Mouse (Mus musculus) kidney, adult 2 months (tissue): ENCODE measurements at regions not wholly inside any gene's neighbourhood (a gene's known extent, or its start where the extent isn't known, plus 50 kb on each side); places are given as distances from the start of the nearest gene placed in this dataset.

Experiments
- CTCF ChIP-seq: fragments of 200-500 bp; conservative IDR thresholded peaks from 2 replicates; pipeline ENCODE4 v1.5.1; 2011; ENCODE audit warnings: low read depth, mild to moderate bottlenecking, control low read depth, low read length, moderate library complexity, mixed read lengths; ENCODE audit not compliant: insufficient read depth, insufficient read length
- POLR2A ChIP-seq: fragments of 200-500 bp; IDR thresholded peaks from one replicate; pipeline ENCODE4 v1.6.1; 2011; ENCODE audit warnings: low read depth, low read length, control low read depth

DNA sequence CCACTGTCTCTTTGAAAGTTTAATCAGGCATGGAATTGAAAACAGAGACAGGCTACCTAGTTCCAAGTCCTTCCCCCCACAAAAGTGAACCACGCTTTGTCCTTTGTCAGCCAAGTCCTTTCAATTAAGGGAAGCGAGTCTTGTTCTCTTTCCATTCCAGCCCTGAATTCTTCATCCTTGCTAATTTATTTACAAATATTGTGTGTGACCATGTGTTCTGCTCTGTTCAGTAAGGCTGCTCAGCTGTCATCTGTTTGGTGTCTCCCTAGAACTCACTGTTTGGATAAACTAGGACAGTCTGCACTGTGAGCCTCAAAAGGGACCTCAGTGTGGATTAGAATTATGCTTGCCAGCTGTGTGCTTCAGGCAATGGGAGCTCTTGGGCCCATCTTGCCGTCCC, 473.6 kb downstream of the Nedd1 start:
- TF ChIP-seq CTCF (no peak), POLR2A (no peak)
